Mouse (Mus musculus) adipocyte (in vitro differentiated cells): ENCODE results near the gene Arhgef10l.
A peak's percentile ranks its signal among the peaks of the same experiment; 100 is the strongest.

Source experiments
- DNase-seq: peaks from one replicate; pipeline ENCODE4 v3.0.0-alpha.2; 2016; ENCODE audit warnings: low spot score

Arhgef10l gene

DNA sequence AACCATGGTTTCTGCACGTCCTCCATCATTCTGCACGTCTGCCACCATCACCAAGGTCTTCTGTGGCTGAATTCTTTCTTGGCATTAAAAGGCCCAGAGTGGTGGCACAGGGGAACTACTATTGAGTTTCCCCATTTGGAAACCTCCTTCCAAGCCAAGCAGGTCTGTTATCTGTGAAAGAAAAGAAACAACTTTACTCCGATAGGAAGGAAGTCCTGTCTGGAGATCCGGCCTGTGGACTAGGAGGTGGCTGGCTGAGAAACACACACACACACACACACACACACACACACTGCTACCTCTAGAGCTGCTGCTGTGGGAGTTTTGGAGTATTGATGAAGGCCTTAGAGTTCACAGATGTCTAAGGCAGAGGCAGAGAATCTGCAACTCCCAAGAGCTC lies 27.7 kb upstream of the Arhgef10l start:
- no peak for DNase-seq

DNA sequence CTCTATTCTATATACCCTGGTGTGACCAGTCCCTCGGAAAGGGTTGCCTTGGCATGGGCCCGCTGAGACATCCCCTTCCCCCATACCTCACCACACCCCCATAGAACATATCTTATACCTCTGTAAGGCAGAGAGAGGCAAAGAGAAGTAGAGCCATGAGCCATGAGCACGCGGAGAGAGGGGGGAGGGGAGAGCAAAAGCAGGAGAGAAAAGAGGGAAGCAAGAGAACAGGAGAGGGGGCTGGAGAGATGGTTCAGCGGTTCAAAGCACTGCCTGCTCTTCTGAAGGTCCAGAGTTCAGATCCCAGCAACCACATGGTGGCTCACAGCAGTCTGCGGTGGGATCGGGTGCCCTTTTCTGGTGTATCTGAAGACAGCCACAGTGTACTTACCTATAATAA lies 25.7 kb upstream of the Arhgef10l start:
- no peak for DNase-seq

DNA sequence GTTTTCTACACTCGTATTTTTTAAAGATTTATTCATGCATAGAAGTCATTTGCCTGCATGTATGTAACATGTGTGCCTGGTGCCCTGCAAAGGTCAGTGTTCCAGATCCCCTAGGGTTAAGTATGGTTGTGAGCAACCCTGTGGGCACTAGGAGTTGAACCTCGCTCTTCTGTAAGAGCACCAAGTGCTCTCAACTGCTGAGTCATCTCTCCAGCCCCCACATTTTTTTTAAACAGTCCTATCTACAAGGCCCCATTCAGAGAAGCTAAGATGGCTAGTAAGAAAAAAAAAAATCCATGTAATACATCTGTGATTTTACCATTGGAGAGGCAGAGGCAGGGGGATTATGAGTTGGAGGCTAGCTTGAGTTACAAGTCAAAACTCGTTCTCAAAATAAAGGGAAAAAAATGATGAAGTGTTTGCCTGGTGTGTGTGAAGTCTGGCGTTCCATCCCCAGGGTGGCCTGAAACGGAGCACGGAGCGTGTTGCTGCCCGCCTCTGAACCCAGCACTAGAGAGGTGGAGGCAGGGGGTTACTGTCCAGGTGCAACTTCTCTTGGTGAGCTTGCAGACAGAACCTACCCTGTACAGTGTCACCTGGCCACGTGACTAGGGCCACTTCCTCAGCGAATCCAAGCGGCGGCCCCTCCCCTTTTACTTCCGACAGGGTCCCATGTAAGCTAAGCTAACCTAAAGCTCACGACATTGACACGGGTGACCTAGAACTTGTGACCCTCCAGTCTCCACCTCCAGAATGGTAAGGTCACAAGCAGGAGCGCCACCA lies 24.3 kb upstream of the Arhgef10l start:
- no peak for DNase-seq

DNA sequence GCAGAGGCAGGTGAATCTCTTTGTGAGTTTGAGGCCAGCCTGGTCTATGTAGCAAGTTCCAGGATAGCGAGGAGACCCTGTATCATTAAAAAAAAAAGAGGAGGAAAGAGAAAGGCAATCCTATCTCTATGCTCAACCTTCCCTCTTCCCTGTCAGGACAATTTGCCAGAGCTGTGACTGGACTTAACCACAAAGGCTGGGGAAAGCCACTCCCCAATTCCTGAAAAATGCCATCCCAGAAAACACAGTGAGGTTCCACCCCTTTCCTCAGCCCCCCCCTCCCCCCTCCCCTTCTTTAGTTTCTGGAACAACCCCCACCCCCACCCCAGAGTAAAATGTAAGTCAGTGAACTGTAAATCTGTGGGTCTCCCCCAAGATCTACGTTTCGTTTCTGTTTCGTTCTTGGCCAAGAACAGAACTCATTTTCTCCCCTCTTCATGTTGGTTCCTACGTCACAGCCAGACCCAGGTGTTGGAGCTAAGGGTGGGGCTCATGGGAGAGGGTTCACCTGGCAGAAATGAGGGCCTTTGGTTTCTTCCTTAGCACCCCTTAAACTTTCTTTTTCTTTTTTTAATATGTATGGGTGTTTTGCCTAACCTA lies 23.1 kb upstream of the Arhgef10l start:
- no peak for DNase-seq

DNA sequence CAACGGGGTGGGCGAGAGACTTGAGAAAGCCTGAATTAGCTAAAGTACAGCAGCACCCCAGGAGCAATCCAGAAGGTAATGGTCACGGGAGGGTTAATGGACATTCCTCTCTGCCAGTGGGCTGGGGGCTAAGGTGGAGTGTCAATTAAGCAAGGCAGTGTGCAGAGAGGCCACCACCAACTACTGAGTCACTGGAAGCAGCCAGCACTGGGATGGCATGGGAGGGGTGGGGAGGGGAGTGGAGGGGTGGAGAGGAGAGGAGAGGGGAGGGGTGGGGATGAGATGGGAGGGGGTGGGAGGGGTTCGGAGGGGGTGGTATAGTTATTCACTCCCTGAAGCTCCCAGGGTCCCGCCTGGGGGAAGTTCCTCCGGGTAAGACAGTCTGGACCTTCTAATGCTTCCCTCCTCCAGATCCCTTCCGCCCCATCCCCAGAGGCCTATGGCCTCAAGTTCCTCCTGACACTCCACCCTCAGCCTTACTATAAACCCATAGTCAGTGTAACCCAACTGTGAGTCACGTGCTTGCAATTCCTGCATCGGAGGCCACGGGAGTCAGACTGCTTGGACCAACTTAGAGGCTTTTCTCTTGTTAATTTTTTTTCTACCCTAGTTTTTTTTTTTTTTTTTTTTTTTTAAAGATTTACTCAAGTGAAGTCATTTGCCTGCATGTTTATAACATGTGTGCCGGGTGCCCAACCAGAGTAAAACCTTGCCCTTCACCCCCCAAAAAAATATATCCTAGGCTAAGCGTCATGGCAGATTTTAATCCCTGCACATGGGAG lies 22.4 kb upstream of the Arhgef10l start:
- peak; percentile 52 for DNase-seq

DNA sequence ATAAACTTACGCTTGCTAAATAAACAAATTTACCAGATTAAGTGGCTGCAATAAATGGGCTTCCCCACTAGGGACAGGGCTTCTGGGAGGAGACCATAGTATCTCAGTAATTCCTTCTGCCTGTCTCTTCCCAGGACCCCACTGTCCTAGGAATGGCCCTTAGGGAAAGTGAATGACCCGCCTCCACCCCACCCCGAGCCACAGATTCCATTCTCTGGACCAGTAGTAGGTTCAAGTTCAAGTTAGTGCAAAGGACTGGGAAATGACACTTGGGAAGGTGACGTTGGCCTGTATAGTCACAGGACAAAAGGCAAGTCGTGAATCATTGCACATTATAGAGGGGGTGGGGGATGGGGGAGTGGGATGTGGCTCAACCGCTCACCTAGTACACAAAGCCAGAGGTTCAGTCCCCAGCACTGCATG lies 19.1 kb upstream of the Arhgef10l start:
- DNase-seq: no peak

DNA sequence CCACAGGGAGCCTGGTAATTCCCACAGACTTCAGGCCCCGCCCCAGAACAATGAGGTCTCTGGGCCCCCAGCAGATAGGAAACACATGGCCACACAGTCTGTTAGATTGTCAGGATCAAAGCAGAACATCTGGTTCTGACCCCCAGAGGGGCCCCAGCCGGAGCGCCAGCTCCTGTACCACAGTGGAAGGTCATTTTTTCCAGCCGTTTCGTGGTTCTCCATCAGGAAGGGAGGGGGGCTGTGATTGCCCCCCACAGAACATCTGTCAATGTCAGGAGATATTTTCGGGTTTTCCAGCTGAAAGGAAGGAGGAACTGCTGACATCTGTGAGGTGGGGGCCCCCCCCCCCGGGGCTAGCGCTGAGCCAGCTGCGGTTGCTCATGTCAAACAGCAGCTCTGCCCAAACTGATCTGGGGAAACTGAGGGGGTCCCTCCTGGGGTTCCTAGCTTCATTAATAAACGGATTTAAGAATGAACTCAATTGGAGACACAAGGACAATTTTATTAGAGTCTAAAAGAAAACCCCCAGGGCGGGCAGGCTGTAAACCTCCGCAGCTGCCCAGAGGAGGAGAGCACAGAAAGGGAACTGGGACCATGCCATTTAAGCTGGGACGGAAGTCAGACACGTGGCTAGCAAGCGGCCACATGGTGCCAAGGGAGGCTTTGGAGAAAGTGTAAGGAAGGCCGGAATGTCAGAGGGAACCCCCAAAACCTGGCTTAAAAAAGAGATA lies 18.5 kb upstream of the Arhgef10l start:
- DNase-seq: peak; percentile 58

DNA sequence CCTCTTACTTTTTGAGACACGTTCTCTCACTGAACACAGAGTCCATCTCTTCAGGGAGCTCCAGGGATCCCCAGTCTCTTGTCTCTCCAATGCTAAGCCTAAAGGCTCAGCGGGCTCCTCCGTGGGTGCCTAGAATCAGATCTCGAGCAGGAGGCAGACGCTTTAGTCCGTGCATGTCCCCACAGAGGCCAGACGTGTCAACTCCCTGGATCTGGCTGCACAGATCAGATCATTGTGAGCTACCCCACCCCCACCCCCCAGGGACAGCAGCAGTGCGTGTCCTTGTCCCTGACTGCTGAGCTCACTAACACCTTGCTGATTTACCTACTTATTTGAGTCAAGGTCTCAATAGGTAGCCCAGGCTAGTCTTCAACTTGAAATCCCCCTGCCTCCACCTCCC lies 17.8 kb upstream of the Arhgef10l start:
- no peak for DNase-seq

DNA sequence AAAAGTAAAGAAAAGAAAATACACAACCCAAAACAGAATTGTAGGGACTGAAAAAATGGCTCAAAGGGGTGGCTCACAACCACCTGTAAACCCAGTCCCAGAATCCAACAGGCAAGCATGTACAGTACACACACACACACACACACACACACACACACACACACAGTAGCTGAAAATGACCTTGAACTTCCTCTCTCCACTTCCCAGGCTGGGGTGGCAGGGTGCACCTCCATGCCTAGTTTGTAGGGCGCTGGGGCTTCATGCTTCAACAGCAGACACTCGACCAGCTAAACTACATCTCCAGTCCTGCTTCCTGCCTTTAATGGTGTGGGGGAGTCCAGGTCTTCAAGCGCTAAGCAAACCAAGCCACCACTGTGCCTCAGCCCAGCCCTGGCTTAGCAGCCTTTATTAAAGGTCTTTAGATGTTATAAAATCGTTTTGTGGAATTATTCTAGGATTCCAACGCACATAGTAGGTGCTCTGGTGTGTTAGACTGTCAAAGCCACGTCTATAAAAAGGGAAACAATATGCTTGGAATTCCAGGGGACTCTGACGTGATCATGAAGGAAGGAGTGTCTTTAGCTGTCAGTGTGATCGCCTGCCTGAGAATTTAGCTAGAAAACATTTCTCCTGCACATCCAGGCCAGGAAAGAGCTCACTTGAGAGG lies 15.1 kb upstream of the Arhgef10l start:
- no peak for DNase-seq

DNA sequence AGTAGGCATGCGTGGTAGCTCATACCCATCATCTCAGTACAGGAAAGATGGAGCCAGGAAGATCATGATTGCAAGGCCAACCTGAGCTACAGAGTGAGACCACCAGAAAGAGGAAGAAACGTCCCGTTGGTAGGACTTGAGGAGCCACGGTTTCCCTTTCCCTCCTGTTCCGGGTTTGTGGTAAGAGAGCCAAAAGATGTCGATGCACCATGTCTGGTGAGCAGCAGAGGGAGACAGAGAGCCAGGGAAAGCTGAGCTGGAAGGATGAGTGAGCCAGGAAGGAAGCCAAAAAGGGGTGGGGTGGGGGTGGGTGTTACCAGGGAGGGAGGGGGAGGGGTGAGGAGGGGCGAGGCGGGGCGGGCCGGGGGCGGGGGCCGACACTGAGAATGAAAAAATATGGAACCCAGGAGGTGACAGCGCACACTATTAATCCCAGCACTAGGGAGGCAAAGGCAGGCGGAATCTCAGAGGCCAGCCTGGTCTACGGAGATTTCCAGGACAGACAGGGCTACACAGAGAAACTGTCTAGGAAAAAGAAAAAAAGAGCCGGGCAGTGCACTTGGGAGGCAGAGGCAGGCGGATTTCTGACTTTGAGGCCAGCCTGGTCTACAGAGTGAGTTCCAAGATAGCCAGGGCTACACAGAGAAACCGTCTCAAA lies 14.0 kb upstream of the Arhgef10l start:
- peak; percentile 81 for DNase-seq

DNA sequence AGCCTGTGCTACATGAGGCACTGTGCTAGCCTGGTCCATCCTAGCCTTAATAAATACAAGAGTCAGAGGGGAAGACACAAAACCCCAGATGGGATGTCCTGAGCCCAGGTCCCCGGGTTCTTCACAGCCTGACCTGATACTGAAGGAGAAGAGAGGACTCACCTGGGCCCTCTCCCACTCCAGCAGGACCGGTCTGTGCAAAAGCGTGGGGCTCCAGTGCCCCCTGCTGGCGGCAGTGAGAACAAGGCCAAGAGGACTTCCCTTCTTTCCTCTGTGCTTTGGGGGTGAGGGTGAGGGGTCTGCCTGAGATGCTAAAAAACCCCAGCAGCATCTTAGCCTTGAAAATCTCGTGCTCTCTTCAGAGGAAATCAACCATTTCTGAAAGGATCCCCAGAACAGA lies 13.2 kb upstream of the Arhgef10l start:
- peak; percentile 24 for DNase-seq

DNA sequence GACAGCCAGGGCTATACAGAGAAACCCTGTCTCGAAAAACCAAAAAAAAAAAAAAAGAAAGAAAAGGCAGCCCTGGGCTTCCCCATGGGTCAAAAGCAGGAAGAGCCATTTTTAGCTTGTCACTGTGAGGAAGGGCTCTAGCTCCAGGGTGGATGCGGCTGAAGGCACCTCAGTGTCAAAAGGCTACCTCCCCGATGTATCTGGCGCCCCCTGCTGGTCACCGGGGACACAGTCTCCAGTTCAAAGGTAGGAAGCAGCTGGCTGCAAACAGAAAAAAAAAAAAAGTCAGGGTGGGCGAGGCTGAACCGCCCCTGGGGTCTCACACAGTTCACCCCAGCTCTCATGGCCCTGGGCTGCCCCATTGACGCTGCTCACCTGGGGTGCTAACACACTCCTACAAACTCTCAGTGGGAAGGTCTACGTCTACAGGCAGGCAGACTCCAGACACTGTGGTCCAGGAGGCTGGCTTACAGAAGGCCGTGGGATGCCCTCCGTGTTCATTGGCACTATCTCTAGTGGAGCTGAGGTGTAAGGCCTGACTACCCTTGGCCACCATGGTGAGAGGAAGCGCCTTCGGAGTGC lies 8.6 kb upstream of the Arhgef10l start:
- peak; percentile 81 for DNase-seq

DNA sequence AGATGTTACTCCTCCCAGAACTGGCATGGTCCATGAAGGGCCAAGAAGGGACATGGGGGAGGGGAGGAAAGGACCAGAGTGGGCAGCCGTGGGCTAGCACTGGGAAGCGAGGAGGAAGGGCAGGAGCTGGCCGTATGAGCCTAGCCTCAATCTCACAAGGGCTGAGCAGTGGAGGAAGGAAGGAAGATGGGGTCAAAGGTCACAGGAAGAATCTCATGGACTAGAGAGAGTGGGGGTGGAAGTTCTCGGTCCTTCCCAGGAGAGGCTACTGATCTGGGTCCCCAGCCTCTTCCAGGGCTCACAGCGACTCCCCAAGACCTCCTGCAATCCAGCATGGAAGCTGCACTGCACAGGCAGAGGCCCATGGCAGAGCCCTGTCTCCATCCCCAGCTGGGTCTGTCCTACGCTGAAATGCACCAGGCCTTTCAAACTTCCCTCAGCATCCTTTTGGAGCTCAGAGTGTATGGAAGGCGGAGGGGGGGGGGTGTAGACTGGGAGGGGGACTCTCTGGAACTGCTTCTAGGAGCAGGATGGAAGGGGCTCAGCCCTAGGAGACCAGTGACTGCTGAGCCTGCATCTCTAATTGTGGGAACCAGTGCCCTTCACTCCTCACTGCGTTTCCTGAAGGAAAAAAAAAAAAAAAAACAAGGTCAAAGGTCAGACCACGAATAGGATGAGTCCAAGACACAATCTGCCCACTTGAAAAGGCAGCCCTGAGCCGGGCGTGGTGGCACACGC lies 7.9 kb upstream of the Arhgef10l start:
- no peak for DNase-seq

DNA sequence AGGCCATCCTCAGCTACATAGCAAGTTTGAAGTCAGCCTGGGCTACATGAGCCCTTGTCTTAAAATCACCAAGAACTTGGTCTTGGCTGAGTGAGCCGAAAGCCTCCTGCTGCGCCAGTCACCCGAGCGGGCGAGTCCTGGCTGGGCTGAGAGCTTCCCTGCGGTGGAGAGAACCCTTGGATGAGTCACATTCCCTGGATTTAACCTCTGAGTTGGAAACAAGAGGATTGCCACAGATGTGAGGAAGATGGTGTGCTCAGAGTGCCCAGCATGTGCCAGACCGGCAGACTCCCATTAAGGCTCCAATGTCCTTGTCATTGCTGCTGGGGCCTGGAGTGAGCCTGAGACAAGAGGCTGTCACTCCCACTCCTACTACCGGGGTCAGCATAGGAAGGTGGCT lies 2.0 kb upstream of the Arhgef10l start:
- no peak for DNase-seq

DNA sequence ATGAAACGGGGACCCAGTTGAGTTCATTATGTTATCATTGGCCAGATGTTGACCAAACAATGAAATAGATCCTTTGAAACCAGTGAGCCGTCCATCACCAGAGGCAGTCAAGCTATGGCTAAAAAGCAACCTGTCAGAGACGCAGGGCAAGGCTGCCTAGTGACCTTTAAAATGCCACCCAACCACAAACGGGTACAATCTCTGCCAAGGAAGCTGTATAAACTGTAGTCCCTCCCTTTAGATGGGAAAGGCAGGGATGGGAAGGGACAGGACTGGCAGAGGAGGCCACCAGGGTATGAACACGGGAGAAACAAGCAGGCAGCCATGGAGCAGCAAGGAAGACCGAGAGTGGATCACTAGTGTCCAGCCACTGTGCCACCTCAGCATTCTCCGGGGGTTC lies 759 bp downstream of the Arhgef10l start:
- DNase-seq: no peak

DNA sequence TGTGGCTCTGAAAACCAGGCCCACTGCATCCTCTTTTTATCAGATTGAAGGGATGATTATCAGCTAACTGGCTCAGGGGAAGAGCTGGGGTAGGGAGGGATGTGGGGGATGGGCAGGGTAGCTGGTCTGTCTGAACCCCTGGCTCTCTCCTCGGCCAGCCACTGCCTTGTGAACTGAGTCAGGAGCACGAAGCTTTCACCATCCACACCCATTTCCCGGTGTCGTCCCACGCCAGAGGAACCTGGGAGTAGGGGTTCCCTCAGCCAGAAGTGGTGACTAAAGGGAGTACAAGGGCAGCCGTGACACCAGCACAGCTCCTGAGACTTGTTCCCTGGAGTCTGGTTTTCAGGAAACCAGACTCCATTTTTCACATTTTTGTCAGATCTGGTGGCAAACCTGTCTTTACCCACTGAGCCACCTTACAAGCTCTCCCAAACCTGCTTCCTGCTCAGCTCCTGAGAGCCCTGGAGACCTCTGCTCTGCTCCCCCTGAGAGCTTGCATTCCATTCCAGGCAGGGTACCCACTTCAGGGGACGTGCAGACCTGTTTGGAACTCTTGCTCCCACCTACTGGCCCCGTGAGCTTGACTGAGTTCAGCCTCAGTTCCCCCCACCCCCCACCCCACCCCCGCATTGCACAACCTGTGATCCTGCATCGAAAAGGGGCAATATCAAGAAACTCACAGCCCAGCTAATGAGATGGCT lies 2.8 kb downstream of the Arhgef10l start:
- DNase-seq: no peak

DNA sequence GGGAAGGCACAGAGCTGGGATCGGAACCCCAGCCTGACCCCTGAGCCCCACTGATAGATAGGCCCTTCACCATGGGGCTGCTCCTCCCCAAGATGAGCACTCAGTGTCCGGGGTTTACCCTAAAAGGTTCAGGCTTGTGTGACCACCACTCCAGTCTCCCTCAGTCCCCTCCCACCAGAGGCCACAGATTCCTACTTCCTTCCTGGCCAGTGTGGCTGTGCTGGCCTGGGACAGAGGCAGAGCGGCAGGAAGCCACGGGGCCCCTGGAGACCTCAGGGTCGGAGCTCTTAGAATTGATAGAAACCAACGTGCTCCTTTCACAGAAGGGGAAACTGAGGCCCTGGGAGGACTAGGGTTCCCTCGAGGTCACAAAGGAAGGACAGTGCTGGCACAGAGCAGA lies 3.4 kb downstream of the Arhgef10l start:
- DNase-seq: no peak

DNA sequence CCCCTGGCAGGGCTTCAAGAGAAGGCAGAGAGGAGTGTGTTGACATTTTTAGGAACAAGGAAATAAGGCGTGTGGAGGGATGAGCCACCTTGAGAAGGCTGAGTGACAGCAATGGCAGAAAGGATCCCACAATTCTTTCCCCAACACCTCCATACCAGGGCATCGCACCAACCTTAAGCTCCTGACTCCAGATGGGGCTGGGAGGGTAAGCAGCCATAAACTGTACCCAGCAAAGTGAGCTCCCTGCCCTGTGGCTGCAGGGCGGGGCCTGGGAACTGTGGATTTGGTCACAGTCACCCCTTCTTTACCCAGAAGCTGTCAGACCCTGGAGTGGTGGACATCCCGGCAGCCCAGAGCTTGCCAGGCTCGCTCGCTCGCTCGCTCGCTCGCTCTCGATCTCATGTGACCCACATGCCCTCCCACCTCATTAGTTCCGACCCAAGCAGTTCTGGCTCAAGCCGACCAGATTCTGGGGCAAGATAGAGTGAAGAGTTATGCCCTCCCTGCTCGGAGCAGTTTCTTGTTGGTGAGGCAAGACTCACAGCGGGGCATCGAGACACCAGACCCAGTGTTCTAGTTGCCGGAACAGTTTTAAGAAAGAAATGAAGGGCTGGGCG lies 4.3 kb downstream of the Arhgef10l start:
- peak; percentile 33 for DNase-seq
